Mouse (Mus musculus) kidney, postnatal 0 days (tissue): ENCODE data around the gene Hsd17b2. TPM values are rescaled to one million over a fixed set of nuclear protein-coding genes. Genes with fewer than 3 reads are reported as not detected.
A peak's percentile ranks its signal among the peaks of the same experiment; 100 is the strongest.

Experiments
- ATAC-seq: fragments of 200-750 bp; cut with Nextera tagmentation; replicated peaks from 2 replicates; pipeline ENCODE4 v1.8.0; 2017; ENCODE audit warnings: low read depth, moderate number of reproducible peaks, moderate TSS enrichment, moderate library complexity; ENCODE audit not compliant: low FRiP score
- DNase-seq: peaks from one replicate; pipeline ENCODE4 v3.0.0-alpha.2; 2016; ENCODE audit warnings: low spot score
- H3K27ac ChIP-seq: fragments of 300-500 bp; sonication (generic); 2 replicates; pipeline ENCODE4 v1.5.1; 2014; ENCODE audit warnings: mild to moderate bottlenecking
- H3K27me3 ChIP-seq: fragments of 300-500 bp; sonication (generic); 2 replicates; pipeline ENCODE4 v1.6.1; 2014; ENCODE audit warnings: low read length, mixed read lengths; ENCODE audit not compliant: insufficient read depth
- H3K36me3 ChIP-seq: fragments of 300-500 bp; sonication (generic); 2 replicates; pipeline ENCODE4 v1.6.1; 2014; ENCODE audit warnings: low read length, mixed read lengths; ENCODE audit not compliant: insufficient read depth
- H3K4me1 ChIP-seq: fragments of 300-500 bp; sonication (generic); replicated peaks from 2 replicates; pipeline ENCODE4 v1.6.1; 2014; ENCODE audit warnings: antibody characterized with exemption, low read length, mixed read lengths; ENCODE audit not compliant: insufficient read depth
- H3K4me2 ChIP-seq: fragments of 300-500 bp; sonication (generic); 2 replicates; pipeline ENCODE4 v1.6.1; 2014; ENCODE audit warnings: mild to moderate bottlenecking, low read length, moderate library complexity, mixed read lengths
- H3K4me3 ChIP-seq: fragments of 300-500 bp; sonication (generic); replicated peaks from 2 replicates; pipeline ENCODE4 v1.5.1; 2014; ENCODE audit warnings: low read depth, low read length
- H3K9ac ChIP-seq: fragments of 300-500 bp; sonication (generic); 2 replicates; pipeline ENCODE4 v1.6.1; 2014; ENCODE audit warnings: low read depth, low read length
- H3K9me3 ChIP-seq: fragments of 300-500 bp; sonication (generic); replicated peaks from 2 replicates; pipeline ENCODE4 v1.6.1; 2016; ENCODE audit warnings: low read length, inconsistent platforms, mixed read lengths
- CTCF ChIP-seq: IDR thresholded peaks from 2 replicates; pipeline ENCODE4 v1.5.1; 2016; ENCODE audit warnings: antibody characterized with exemption, low read depth, mild to moderate bottlenecking, moderate library complexity
- WGBS: fragments of 180-500 bp; shearing (Covaris S2); extraction: QIAGEN DNeasy Blood & Tissue Kit; methylation state at CpG from one replicate; pipeline ENCODE4 v1.1.7; 2014; 5-methylcytosine and 5-hydroxymethylcytosine counted together
- polyA plus RNA-seq: library from polyadenylated mRNA; unstranded; fragments of >200 nt; fragmentation: Nextera tagmentation; extraction: Ambion mirVana; gene quantifications from 2 replicates; pipeline ENCODE4 v1.2.1, GENCODE M21; 2015

The Hsd17b2 gene
- polyA plus RNA-seq, result 23.0 and 29.2 TPM in 2 replicates

- DNase-seq (peak; percentile 40), ATAC-seq (peak; percentile 77)
- H3K4me1 ChIP-seq, result no peaks in the 10 kb centered on the region
- no peaks in the 10 kb centered on the region for H3K36me3 ChIP-seq
- no peak for TF ChIP-seq CTCF
- H3K9ac ChIP-seq, result 0 out of 2 replicates have a peak within 1 kb of the TSS, but pooled peaks have one; percentile 28
- 37% methylated on average over 13 of the region's 13 CpGs for WGBS
- H3K27me3 ChIP-seq, result no peaks in the 10 kb centered on the region
- H3K4me3 ChIP-seq, result 0 out of 2 replicates have a peak within 1 kb of the TSS, but pooled peaks have one; percentile 1
- H3K9me3 ChIP-seq, result no peaks in the 10 kb centered on the region
- H3K4me2 ChIP-seq, result peak within 1 kb of the TSS; percentile 13
- peak within 1 kb of the TSS; percentile 8; the same call in 1 of the 2 replicates for H3K27ac ChIP-seq
These were observed at the start of gene Hsd17b2 for GRCm38 (mm10) chr8:117701859-117702258. Gene Hsd17b2 (plus strand): TSS chr8:117701904.

DNA sequence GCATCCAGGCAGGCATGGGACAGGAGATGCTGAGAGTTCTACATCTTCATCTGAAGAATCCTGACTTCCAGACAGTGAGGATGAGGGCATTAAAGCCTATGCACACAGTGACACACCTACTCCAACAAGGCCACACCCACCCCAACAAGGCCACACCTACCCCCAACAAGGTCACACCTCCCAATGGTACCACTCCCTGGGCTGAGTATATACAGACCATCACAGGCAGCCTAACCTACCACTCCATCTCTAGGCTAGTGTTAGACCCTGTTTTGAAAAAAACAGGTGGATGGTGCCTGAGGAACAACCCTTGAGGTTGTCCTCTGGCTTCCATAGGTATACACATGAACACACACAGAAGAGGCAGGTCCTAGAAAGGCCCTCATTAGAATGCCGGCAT, 49.4 kb upstream of the Hsd17b2 start:
- H3K4me2 ChIP-seq, result no peak overlapping the region
- no peak for TF ChIP-seq CTCF
- no peak overlapping the region for H3K4me3 ChIP-seq
- H3K9me3 ChIP-seq, result no peaks in the 10 kb centered on the region
- no peak overlapping the region for H3K27ac ChIP-seq
- ATAC-seq, result no peak
- H3K36me3 ChIP-seq, result no peaks in the 10 kb centered on the region
- no peak overlapping the region for H3K9ac ChIP-seq
- no peak for DNase-seq
- 100% methylated on average over 1 of the region's 1 CpGs for WGBS
- no peaks in the 10 kb centered on the region for H3K4me1 ChIP-seq
- no peaks in the 10 kb centered on the region for H3K27me3 ChIP-seq

DNA sequence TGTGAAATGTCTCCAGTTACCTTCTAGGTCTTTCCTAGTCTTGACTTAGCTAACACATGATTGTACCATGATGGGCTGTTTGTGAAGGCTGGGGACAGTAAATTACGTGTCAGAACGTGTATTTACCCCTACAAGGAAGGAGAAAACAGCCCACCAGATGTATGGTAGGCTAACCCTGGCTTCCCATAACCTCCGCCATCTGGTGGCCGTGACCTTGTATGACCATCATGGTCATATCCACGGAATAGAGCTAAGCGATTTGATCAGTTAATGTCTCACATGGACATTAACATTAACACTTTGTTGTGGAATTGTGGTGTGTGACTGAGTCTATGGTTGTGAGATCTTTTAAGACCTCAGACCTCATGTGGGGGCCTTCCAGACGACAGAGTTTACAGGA, 42.7 kb upstream of the Hsd17b2 start:
- Histone ChIP-seq H3K27ac (no peak overlapping the region), H3K36me3 (no peaks in the 10 kb centered on the region), H3K4me1 (no peaks in the 10 kb centered on the region), H3K4me2 (no peak overlapping the region), H3K4me3 (no peak overlapping the region), H3K27me3 (no peaks in the 10 kb centered on the region), H3K9ac (no peak overlapping the region), H3K9me3 (no peaks in the 10 kb centered on the region)
- 70% methylated on average over 7 of the region's 7 CpGs for WGBS
- peak; percentile 41; the same call in 1 of the 2 replicates for TF ChIP-seq CTCF
- ATAC-seq, result no peak
- no peak for DNase-seq

DNA sequence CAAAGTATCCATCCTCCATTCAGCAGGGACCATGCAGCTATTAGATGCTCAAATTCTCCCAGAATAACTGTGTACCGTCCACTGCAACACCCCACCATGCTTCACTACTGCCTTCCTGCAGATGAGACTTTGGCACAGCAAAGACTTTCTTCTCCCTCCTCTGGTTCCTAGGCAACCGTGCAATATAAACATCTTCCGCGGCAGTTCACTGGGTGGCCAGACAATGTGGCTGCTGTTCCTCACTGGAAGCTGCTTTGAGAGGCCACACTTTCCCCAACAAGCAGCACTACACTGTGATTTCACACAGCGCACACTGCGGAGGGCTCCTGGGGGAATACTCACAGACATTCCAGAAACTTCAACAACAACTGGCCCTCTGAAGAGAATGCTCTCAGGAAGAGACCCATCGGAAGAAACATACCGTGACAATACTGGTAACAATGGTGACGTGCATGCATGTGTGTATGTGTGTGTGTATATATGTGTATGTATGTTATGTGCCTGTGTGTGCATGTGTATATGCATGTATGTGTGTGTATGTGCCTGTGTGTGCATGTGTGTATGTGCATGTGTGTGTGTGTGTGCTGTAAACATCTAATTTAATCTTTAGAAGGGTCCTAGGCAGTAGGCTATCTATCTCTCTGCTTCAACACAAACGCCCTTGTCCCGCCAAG, 41.2 kb upstream of the Hsd17b2 start:
- TF ChIP-seq CTCF, result no peak
- Histone ChIP-seq H3K27ac (no peak overlapping the region), H3K36me3 (no peaks in the 10 kb centered on the region), H3K9ac (no peak overlapping the region), H3K4me2 (no peak overlapping the region), H3K9me3 (no peaks in the 10 kb centered on the region), H3K27me3 (no peaks in the 10 kb centered on the region), H3K4me1 (no peaks in the 10 kb centered on the region), H3K4me3 (no peak overlapping the region)
- WGBS, result 27% methylated on average over 11 of the region's 11 CpGs
- peak; percentile 78 for DNase-seq
- ATAC-seq, result no peak; the same call in 1 of the 2 replicates

DNA sequence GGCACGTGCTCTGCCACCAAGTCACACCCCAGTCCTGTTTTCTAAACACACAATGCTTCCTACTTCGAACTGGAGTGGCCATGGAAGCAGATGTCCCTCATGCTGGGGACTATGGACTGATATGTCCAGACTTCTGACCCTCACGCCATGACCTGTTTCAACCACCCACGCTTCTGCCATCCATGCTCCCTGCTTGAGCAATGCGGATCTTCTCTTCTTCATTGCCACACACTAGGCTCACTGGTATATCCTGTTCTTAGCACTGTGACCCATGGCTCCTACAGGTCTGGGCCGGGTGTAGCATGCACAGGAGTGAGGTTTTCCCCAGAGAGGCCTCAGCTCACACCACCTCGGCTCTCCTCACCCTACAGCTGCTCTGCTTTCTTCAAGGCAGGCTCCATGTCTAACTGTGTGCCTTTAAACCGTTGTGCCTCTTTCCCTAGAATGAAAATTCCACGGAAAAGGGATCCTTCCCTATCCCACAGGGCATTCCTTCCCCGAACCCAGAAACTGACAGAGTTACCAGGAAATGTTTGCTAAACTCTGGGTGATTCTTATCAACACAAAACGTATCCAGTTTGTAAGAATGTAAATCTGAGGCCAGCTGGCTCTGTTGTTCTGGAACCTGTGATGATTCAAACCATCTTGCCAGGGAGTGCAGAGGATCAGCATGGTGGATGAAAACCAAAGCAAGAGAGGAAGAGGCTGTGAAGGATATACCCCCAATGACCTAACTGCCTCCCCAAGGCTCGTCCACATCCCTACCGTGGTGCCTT, 34.2 kb upstream of the Hsd17b2 start:
- no peaks in the 10 kb centered on the region for H3K4me1 ChIP-seq
- DNase-seq (no peak), ATAC-seq (no peak)
- WGBS, result 74% methylated on average over 13 of the region's 13 CpGs
- no peaks in the 10 kb centered on the region for H3K36me3 ChIP-seq
- no peak overlapping the region for H3K9ac ChIP-seq
- no peaks in the 10 kb centered on the region for H3K27me3 ChIP-seq
- TF ChIP-seq CTCF, result no peak
- no peak overlapping the region; the same call in 1 of the 2 replicates for H3K27ac ChIP-seq
- no peak overlapping the region for H3K4me2 ChIP-seq
- no peaks in the 10 kb centered on the region for H3K9me3 ChIP-seq
- no peak overlapping the region for H3K4me3 ChIP-seq

DNA sequence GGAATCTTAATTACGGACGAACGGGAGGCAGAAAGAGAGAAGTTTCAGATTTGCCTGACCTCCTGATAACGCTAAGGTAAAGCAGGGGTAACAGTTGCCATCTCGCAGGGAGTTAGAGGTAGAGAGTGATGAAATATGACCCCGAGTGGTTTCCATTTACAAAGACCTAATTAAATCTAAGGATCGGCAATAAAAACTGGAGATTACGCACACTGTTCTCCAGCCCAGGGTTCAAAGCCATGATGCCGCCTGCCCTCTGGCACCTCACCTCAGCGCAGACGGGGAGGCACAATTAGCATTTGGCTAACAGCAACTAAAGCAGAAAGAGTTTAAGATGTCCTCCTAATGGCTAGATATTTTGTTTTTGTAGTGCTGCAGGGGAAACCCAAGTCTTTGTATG, 31.2 kb upstream of the Hsd17b2 start:
- H3K4me1 ChIP-seq, result no peaks in the 10 kb centered on the region
- no peak overlapping the region for H3K27ac ChIP-seq
- H3K9me3 ChIP-seq, result no peaks in the 10 kb centered on the region
- no peak overlapping the region for H3K9ac ChIP-seq
- ATAC-seq (no peak), DNase-seq (peak; percentile 30)
- no peaks in the 10 kb centered on the region for H3K36me3 ChIP-seq
- H3K27me3 ChIP-seq, result no peaks in the 10 kb centered on the region
- 2% methylated on average over 11 of the region's 11 CpGs for WGBS
- no peak overlapping the region for H3K4me3 ChIP-seq
- TF ChIP-seq CTCF, result no peak
- peak overlapping the region; percentile 24; the same call in 1 of the 2 replicates for H3K4me2 ChIP-seq
